Mouse (Mus musculus): ENCODE data around the gene Lypd4.
"Not testable (repeated sequence)": the region's sequence is repeated elsewhere in the genome, so short reads cannot be mapped to it uniquely, and the experiment has no call there.

Gene Lypd4

GRCm38 (mm10) chr7:24869532-24870165, at the start of gene Lypd4, which contains the start of gene Dmrtc2:
Lypd4 (minus strand) TSS chr7:24869941.
Dmrtc2 (plus strand) TSS chr7:24870057.
- DNase-seq, result no peak

DNA sequence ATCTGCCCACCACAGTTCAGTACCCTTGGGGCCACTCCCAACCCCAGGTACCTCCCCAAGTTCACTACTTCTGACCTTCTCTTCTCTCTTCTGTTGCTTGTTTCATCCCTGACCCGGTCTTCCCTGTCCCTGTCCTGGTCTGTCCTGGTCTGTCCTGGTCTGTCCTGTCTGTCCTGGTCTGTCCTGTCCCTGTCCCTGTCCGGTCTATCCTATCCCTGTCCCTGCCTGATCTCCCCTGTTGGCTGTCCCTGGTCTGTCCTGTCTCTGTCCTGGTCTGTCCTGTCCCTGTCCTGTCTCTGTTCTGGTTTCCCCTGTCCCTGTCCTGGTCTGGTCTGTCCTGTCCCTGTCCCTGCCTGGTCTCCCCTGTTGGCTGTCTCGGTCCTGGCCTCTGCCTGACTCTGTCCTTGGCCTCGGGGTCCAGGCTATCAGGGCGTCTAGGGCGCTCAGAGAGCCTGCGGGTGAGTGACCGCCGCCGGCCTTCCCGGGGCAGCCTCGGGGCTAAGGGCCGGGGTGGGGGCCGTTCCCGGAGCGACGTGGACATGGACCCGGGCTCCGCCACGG, 49.1 kb upstream of the Lypd4 start:
- no peak for DNase-seq

DNA sequence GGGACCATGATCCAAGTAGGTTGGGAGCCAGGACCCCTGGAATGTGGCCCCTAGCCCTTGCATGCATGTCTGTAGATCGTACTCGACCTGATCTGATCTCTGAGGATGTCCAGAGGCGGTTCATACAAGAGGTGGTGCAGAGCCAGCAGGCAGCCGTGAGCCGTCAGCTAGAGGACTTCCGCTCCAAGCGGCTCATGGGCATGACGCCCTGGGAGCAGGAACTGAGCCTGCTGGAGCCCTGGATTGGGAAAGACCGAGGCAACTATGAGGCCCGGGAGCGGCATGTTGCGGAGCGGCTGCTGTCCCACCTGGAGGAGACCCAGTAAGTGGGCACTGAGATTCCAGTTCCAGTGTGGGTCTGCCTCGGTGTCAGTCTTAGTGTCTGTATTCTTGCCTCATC, 42.7 kb upstream of the Lypd4 start:
- no peak for DNase-seq

GRCm38 (mm10) chr7:24907211-24907748, 37.5 kb upstream of the Lypd4 start:
- DNase-seq, result peak; percentile 63 to 66

GRCm38 (mm10) chr7:24906551-24906950, 36.8 kb upstream of the Lypd4 start:
- DNase-seq, result no peak

DNA sequence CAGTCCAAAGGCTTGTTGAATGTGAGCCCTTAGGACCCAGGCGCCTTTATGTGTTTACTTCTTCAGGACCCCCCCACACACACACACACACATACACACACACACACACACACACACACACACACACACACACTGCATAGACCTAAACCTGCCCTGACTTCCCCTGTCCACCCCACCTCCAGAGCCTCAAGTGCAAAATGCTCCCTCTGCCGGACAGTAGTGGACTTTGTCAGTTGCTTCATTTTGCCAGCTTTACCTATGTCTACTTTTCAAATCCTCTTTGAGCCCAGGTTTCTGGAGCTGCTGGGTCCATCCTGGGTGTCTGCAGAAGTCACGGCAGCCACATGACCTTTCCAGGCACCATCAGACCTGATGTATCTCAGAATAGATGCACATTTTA, 35.2 kb upstream of the Lypd4 start:
- peak; percentile 55 to 67 for DNase-seq

DNA sequence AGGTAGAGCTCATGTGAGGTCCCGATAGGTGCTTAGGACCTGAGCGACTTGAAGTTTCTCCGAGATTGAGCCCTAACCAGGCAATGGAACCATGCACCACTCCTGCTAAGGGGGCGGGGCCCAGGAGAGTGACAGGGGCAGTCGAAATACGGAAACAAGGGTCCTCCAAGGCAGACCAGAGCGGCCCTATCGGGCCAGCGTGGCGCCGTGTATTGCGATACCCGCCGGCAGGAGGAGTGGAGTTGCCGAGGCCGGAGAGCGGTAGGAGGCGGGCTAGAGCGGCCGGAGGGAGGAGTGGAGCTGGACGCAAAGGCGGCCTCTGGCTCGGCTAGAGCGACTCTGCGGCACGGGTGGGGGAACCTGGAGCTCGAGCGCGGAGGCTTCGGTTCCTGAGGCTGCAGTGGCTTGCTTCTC, 34.3 kb upstream of the Lypd4 start:
- DNase-seq, result peak; percentile 95 to 98

- no peak for DNase-seq
Observed at GRCm38 (mm10) chr7:24903444-24903825, 33.7 kb upstream of the Lypd4 start.

- peak; percentile 80 to 81 for DNase-seq
Observed at GRCm38 (mm10) chr7:24902630-24903443, 33.1 kb upstream of the Lypd4 start, which contains the start of gene Arhgef1. Arhgef1 (plus strand) TSS chr7:24902912.

- DNase-seq, result no peak
Observed at GRCm38 (mm10) chr7:24902264-24902629, 32.5 kb upstream of the Lypd4 start.

- DNase-seq, result peak; percentile 42 to 51
Observed at GRCm38 (mm10) chr7:24901842-24902241, 32.1 kb upstream of the Lypd4 start.

GRCm38 (mm10) chr7:24901114-24901513, 31.4 kb upstream of the Lypd4 start:
- DNase-seq, result no peak

DNA sequence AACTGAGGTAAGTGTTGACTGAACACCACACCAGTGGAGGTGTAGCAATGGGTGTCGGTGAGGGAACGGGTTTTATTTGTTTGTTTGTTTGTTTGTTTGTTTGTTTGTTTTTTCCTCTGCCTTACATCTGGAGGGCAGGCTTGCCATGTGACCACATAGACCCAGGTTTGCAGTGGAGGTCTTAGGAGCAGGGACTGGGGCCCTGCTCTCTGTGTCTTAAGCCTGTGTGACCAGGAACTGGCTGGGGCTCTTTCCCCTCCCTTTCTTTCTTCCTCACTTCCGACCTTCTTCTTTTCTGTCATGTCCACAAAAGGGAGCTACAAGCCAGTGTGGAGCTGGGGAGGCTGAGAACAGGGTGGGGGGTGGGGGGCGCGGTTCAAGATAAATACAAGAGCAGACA, 28.2 kb upstream of the Lypd4 start:
- DNase-seq, result peak in 1 of 2 experiments; percentile 18

DNA sequence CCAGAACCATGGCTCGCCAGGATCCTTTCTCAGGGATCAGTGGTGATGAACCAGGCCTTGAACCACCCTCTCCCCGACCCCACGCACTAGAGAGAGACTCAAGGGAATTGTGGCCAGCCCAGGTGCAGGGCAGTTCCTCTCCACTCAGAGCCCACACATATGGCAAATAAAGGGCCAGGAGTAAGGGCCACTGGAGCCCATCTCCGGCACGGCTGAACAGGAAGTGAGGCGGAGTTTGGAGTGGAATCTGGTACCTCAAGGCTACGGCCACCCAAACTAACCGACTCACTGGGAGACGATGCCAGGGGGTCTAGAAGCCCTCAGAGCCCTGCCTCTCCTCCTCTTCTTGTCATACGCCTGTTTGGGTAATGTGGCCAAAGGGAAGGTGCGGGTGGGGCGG, 27.5 kb upstream of the Lypd4 start, which contains the start of gene Cd79a:
Gene Cd79a (plus strand): TSS at position 158 of the 400 bp plus-strand sequence.
- DNase-seq, result peak; percentile 71 to 85

DNA sequence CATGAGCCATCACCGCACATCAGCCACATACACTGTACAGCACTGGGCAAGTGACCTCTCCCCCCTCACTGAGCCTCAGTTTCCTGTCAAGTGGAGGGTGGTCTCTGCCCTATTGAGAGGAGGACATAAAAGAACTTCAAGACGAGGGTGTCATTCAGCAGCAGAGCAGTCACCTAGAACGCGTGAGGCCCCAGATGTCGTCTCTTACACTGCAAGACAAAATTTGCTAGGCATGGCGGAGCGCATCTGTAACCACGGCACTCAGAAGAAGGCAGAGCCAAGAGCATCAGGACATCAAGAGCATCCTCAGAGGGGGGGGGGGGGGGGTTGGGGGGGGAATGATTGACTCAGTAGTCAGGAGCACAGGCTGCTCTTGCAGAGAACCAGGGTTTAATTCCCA, 26.5 kb upstream of the Lypd4 start:
- DNase-seq, result peak in 1 of 2 experiments; percentile 46

DNA sequence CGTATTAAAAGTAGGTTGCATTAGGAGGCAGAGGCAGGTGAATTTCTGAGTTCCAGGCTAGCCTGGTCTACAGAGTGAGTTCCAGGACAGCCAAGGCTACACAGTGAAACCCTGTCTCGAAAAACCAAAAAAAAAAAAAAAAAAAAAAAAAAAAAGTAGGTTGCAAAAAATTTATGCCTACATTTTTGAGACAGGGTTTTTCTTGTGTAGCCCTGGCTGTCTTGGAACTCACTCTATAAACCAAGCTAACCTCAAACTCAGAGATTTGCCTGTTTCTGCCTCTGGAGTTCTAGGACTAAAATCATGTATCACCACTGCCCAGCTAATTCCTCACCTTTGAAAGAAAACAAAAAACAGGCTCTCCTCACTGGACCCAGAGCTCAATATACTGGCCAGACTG, 26.0 kb upstream of the Lypd4 start:
- DNase-seq, result not testable (repeated sequence)

DNA sequence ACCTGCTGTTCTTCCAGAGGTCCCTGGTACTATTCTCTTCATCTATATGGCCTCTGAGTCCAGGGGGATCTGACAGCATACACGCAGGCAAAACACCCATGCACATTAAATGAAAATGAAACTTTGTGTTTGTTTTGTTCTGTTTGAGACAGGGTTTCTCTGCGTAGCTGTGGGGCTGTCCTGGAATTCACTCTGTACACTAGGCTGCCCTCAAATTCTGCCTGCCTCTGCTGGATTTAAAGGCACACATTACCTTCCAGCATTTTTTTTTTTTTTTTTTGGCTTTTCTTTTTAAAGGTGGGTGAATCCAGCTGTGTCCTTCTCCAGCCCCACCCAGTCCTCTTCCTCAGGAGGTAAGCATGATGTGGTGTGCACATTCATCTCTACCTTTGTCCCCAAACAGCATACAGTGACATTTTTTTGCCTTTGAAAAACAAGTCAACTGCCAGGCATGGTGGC, 22.4 kb upstream of the Lypd4 start:
- DNase-seq, result no peak

- no peak for DNase-seq
Observed at GRCm38 (mm10) chr7:24891241-24892124, 21.7 kb upstream of the Lypd4 start.

GRCm38 (mm10) chr7:24890281-24891216, 20.8 kb upstream of the Lypd4 start:
- peak; percentile 56 to 66 for DNase-seq

GRCm38 (mm10) chr7:24889431-24890220, 19.9 kb upstream of the Lypd4 start:
- no peak for DNase-seq

Data from spleen, adult 18-20 months (tissue).